Mouse (Mus musculus) testis, adult 2 months (tissue): Measurements from ENCODE around the gene Ppp1ca.

ENCODE experiments used
- CTCF ChIP-seq: fragments of 200-500 bp; IDR thresholded peaks from 2 replicates; pipeline ENCODE4 v1.5.1; 2012; ENCODE audit warnings: low read depth, mild to moderate bottlenecking, inconsistent platforms, low read length, moderate library complexity; ENCODE audit not compliant: control insufficient read depth, insufficient read depth, insufficient replicate concordance
- POLR2A ChIP-seq: fragments of 200-500 bp; IDR thresholded peaks from 2 replicates; pipeline ENCODE4 v1.6.1; 2012; ENCODE audit warnings: low read depth, mild to moderate bottlenecking, inconsistent platforms, low read length, moderate library complexity; ENCODE audit not compliant: control insufficient read depth

GRCm38 (mm10) chr19:4227894-4228678 lies 36.2 kb downstream of the Ppp1ca start:
- TF ChIP-seq CTCF: peak; percentile 51; the same call in 1 of the 2 replicates
- no peak for TF ChIP-seq POLR2A
